Mouse (Mus musculus): ENCODE measurements around the gene Cdh8. TPM values are rescaled to one million over a fixed set of nuclear protein-coding genes. Genes with fewer than 3 reads are reported as not detected.

Cdh8 gene
- total RNA-seq (2014; fragmentation: Nextera tagmentation) (not detected in 2 replicates), total RNA-seq (2017) (0.06 TPM in 1 of 2 replicates, not detected in the other), polyA plus RNA-seq (2012) (not detected in 2 replicates)

DNA sequence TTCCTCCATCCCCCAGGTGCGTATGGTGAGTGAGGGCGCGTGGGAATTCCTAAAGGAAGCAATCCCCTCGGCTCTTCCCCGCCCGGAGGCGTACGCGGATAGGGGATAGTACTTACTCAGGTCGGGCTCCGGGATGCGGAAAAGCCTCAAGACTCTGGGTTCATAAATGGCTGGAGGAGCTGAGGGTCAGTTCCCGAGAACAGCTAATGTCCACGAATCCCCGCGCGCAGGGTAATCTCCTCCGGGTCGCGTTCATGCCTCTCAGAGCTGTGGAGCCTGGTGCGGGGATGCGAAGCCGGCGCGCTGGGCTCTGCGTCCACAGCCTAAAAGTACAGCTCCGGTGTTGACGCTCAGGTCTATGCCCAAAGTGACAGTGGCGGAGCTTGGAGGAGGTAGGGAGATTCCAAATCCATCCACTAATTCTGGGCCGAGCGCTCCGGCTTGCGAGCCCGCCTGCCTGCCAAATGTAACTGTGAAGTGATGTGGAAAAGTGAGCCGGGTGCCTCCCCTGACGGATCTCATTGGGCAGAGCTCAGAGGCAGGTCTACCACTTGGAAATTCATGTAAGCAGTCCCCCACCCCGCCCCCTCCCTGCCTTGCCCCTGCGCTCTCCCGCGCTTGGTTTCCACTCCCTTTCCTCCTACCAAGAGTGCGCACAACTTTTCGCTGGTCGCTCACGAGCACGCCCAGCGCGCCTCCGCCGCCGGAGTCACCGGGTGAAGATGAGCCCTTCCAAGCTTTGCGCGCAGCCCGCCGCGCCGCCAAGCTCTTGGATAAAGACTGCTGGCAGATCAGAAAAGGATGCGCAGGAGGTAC, at the start of gene Cdh8:
Gene Cdh8 (minus strand): TSS at position 506 of the 816 bp plus-strand sequence.
- Histone ChIP-seq H3K4me1 (ENCODE audit: insufficient read depth, low read depth, low read length) (no peaks in the 10 kb centered on the region), H3K27me3 (ENCODE audit: insufficient read depth, low read length) (no peaks in the 10 kb centered on the region), H3K4me3 (ENCODE audit: low read depth, low read length) (no peak within 1 kb of the TSS), H3K9me3 (replicated peaks) (peaks cover 26% of the 10 kb centered on the region), H3K36me3 (replicated peaks) (no peaks in the 10 kb centered on the region)
- DNase-seq (ENCODE audit: low spot score): no peak
- no peak for ATAC-seq (ENCODE audit: extremely low read depth, insufficient number of reproducible peaks, low FRiP score, poor library complexity, severe bottlenecking)
- TF ChIP-seq GATA1 (IDR thresholded peaks at IDR 0.05; ENCODE audit: borderline replicate concordance, low read length) (no peak), GATA2 (IDR thresholded peaks at IDR 0.05; ENCODE audit: borderline replicate concordance, low read depth, low read length) (no peak)

DNA sequence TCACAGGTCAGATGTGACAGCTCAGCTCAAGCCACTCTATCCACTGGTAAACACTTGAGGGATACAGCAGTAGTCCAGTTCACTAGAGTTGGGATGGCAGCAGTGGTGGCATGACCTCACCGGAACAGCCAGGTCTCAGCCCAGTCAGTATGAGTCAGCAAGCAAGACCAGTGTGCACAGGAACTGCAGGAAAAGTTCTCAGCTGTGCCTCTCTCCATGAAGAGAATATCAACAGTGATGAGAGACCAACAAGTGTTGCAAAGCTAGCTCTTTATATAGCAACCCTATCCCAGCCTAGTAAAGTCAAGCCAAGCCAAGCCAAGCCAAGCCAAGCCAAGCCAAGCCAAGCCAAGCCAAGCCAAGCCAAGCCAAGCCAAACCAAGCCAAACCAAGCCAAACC, 30.2 kb upstream of the Cdh8 start:
- no peaks in the 10 kb centered on the region for H3K4me1 ChIP-seq (ENCODE audit: insufficient read depth, low read depth, low read length)
- ATAC-seq (ENCODE audit: extremely low read depth, insufficient number of reproducible peaks, low FRiP score, poor library complexity, severe bottlenecking) (no peak), DNase-seq (ENCODE audit: low spot score) (no peak)
- no peaks in the 10 kb centered on the region for H3K27me3 ChIP-seq (ENCODE audit: insufficient read depth, low read length)
- peaks cover 3% of the 10 kb centered on the region; the same call in 1 of the 2 replicates for H3K9me3 ChIP-seq (replicated peaks)
- H3K36me3 ChIP-seq (replicated peaks): no peaks in the 10 kb centered on the region
- no peak overlapping the region for H3K4me3 ChIP-seq (ENCODE audit: low read depth, low read length)
- TF ChIP-seq POLR2AphosphoS5 (IDR thresholded peaks at IDR 0.05; ENCODE audit: insufficient replicate concordance, low read depth, low read length): no peak
- no peak for TF ChIP-seq TAL1 (conservative IDR thresholded peaks at IDR 0.05; ENCODE audit: low read depth, low read length)
- no peak for TF ChIP-seq CTCF (IDR thresholded peaks at IDR 0.05; ENCODE audit: low read depth, low read length)
- TF ChIP-seq GATA2 (IDR thresholded peaks at IDR 0.05; ENCODE audit: borderline replicate concordance, low read depth, low read length): no peak
- no peak for TF ChIP-seq GATA1 (IDR thresholded peaks at IDR 0.05; ENCODE audit: borderline replicate concordance, low read length)

DNA sequence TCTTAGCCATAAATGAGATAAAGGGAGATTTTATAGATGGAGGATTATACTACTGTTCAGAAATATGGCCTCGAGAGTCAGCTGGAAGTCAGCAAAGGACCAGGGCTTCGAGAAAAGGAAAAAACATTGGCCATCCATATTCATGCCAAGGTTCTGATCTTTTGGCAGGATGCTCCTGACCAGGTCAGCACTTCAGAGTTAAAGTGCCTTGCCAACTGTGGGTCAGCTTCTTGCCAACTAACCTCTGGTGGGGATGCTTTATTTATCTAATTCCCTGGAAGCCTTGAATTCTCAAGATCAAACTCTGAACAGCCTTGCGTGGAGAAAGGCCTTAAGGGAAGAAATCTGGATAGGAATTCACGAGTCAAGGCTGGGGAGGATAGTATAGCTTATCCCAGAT, 9.6 kb upstream of the Cdh8 start:
- Histone ChIP-seq H3K9me3 (replicated peaks) (no peaks in the 10 kb centered on the region), H3K27me3 (ENCODE audit: insufficient read depth, low read length) (no peaks in the 10 kb centered on the region), H3K4me1 (ENCODE audit: insufficient read depth, low read depth, low read length) (no peaks in the 10 kb centered on the region), H3K36me3 (replicated peaks) (no peaks in the 10 kb centered on the region), H3K4me3 (ENCODE audit: low read depth, low read length) (no peak overlapping the region)
- no peak for DNase-seq (ENCODE audit: low spot score)
- ATAC-seq (ENCODE audit: extremely low read depth, insufficient number of reproducible peaks, low FRiP score, poor library complexity, severe bottlenecking): no peak
- TF ChIP-seq POLR2AphosphoS5 (IDR thresholded peaks at IDR 0.05; ENCODE audit: insufficient replicate concordance, low read depth, low read length) (no peak), GATA2 (IDR thresholded peaks at IDR 0.05; ENCODE audit: borderline replicate concordance, low read depth, low read length) (no peak), TAL1 (conservative IDR thresholded peaks at IDR 0.05; ENCODE audit: low read depth, low read length) (no peak), GATA1 (IDR thresholded peaks at IDR 0.05; ENCODE audit: borderline replicate concordance, low read length) (no peak), CTCF (IDR thresholded peaks at IDR 0.05; ENCODE audit: low read depth, low read length) (no peak)

DNA sequence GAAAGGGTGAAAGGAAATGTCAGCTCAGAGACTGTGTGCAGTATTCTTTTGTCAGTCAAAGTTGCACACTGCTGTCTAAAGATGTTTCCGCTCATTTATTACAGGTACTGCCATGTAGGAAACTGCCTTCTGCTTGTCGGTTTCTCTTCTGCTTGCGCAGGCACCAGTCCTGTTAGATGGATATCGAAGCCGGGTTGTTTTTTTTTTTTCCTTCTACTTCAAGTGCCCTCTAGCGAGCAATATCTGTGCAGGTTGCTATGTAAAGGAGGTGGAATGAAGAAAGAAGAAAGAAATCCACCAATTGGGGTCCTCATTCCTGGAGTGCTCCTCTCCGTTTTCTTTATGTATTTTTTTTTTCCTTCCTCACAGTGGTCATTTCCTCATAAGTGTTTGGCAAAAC, 5.2 kb upstream of the Cdh8 start:
- DNase-seq (ENCODE audit: low spot score) (no peak), ATAC-seq (ENCODE audit: extremely low read depth, insufficient number of reproducible peaks, low FRiP score, poor library complexity, severe bottlenecking) (no peak)
- Histone ChIP-seq H3K4me3 (ENCODE audit: low read depth, low read length) (no peak overlapping the region), H3K9me3 (replicated peaks) (peaks cover 6% of the 10 kb centered on the region), H3K4me1 (ENCODE audit: insufficient read depth, low read depth, low read length) (no peaks in the 10 kb centered on the region), H3K27me3 (ENCODE audit: insufficient read depth, low read length) (no peaks in the 10 kb centered on the region), H3K36me3 (replicated peaks) (no peaks in the 10 kb centered on the region)
- no peak for TF ChIP-seq TAL1 (conservative IDR thresholded peaks at IDR 0.05; ENCODE audit: low read depth, low read length)
- no peak for TF ChIP-seq CTCF (IDR thresholded peaks at IDR 0.05; ENCODE audit: low read depth, low read length)
- no peak for TF ChIP-seq POLR2AphosphoS5 (IDR thresholded peaks at IDR 0.05; ENCODE audit: insufficient replicate concordance, low read depth, low read length)
- no peak for TF ChIP-seq GATA1 (IDR thresholded peaks at IDR 0.05; ENCODE audit: borderline replicate concordance, low read length)
- TF ChIP-seq GATA2 (IDR thresholded peaks at IDR 0.05; ENCODE audit: borderline replicate concordance, low read depth, low read length): no peak

DNA sequence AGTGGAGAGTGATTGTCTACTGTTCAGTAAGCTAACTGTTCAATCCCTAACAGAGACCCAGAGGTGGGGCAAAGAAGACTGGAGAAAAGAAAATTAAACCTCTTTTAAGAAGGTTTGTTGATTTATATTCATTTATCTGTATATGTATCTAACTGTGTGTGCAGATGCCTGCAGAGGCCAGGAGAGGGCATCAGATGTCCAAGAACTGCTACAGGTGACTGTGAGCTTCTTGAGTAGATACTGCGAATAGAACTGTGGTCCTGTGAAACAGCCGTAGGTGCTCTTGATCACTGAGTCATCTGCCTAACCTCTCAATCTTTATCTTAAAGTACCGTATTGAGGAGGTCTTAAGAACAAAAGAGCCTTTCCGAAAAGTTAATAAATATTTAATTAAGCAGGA, 3.5 kb upstream of the Cdh8 start:
- Histone ChIP-seq H3K4me3 (ENCODE audit: low read depth, low read length) (no peak overlapping the region), H3K36me3 (replicated peaks) (no peaks in the 10 kb centered on the region), H3K27me3 (ENCODE audit: insufficient read depth, low read length) (no peaks in the 10 kb centered on the region), H3K4me1 (ENCODE audit: insufficient read depth, low read depth, low read length) (no peaks in the 10 kb centered on the region), H3K9me3 (replicated peaks) (peaks cover 24% of the 10 kb centered on the region)
- ATAC-seq (ENCODE audit: extremely low read depth, insufficient number of reproducible peaks, low FRiP score, poor library complexity, severe bottlenecking): no peak
- no peak for DNase-seq (ENCODE audit: low spot score)
- TF ChIP-seq TAL1 (conservative IDR thresholded peaks at IDR 0.05; ENCODE audit: low read depth, low read length): no peak
- TF ChIP-seq POLR2AphosphoS5 (IDR thresholded peaks at IDR 0.05; ENCODE audit: insufficient replicate concordance, low read depth, low read length): no peak
- TF ChIP-seq CTCF (IDR thresholded peaks at IDR 0.05; ENCODE audit: low read depth, low read length): no peak
- no peak for TF ChIP-seq GATA1 (IDR thresholded peaks at IDR 0.05; ENCODE audit: borderline replicate concordance, low read length)
- no peak for TF ChIP-seq GATA2 (IDR thresholded peaks at IDR 0.05; ENCODE audit: borderline replicate concordance, low read depth, low read length)

DNA sequence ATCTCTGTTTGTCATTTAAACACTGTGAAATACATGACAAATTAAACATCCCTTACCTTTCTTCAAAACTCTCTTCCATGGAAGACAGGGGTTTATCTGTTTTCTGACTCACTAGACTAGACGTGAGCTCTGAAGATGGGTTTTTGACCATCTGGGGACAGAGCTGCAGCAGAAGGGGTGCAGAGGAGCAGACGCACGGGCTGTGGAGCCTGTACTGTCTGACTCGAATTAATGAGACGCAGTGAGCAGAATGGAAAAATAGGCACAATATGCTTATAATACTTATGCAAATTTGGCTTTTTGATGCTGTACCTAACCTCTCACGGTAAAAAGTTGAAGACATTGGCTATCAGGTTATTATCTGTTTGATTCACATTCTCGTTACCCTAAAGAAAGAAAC, 1.2 kb upstream of the Cdh8 start:
- no peak for DNase-seq (ENCODE audit: low spot score)
- no peak overlapping the region for H3K4me3 ChIP-seq (ENCODE audit: low read depth, low read length)
- ATAC-seq (ENCODE audit: extremely low read depth, insufficient number of reproducible peaks, low FRiP score, poor library complexity, severe bottlenecking): no peak
- H3K4me1 ChIP-seq (ENCODE audit: insufficient read depth, low read depth, low read length): no peaks in the 10 kb centered on the region
- H3K27me3 ChIP-seq (ENCODE audit: insufficient read depth, low read length): no peaks in the 10 kb centered on the region
- H3K9me3 ChIP-seq (replicated peaks): peaks cover 26% of the 10 kb centered on the region
- TF ChIP-seq CTCF (IDR thresholded peaks at IDR 0.05; ENCODE audit: low read depth, low read length) (no peak), GATA1 (IDR thresholded peaks at IDR 0.05; ENCODE audit: borderline replicate concordance, low read length) (no peak), POLR2AphosphoS5 (IDR thresholded peaks at IDR 0.05; ENCODE audit: insufficient replicate concordance, low read depth, low read length) (no peak)
- no peaks in the 10 kb centered on the region for H3K36me3 ChIP-seq (replicated peaks)

Data from G1E (cell line).